Mouse (Mus musculus): ENCODE data around the gene Gpn3.

DNA sequence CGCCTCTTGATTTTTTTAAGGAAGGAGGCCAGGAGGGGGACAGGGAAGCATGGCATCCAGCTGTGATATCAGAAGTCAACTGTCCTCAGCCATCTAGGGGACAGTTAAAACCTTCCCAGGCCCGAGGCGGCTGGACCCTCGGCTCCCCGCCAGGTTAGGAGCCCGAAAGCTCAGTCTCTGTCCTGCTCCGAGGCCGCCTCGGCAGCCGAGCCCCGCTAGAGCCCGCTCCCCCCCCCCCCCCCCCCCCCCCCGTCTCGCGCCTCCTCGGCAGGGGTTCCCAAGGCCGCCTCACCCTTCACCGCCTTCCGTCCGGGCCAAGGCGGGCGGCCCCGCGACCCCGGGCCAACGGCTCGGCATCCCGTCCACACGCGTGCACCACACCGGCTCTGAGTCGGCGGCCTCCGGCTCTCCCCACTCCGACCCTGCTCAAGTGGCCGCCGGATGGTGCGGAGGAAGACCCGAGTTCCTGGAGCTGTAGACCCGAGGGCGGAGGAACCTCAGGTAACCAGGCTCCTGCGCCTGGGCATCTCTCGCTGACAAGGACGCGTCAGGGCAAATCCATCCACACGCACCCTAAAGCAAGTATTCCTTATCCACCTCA is at the start of gene Gpn3:
- TF ChIP-seq POLR2A (IDR thresholded peaks at IDR 0.05; ENCODE audit: insufficient read depth, low read depth, low read length), result no peak
- TF ChIP-seq CTCF (IDR thresholded peaks at IDR 0.05; ENCODE audit: insufficient read depth, low read depth, low read length), result no peak
